Mouse (Mus musculus) frontal cortex, postnatal 25 days (tissue): Measurements from ENCODE around the gene Abcb8.

Source experiments
- DNase-seq, 2 experiments: peaks; one replicate each; pipeline ENCODE4 v3.0.0; 2022; ENCODE audit warnings: low spot score in 2 of 2

Abcb8 gene

GRCm38 (mm10) chr5:24425421-24426036 lies 32.1 kb downstream of the Abcb8 start:
- DNase-seq, result no peak

- DNase-seq, result no peak
Measured at GRCm38 (mm10) chr5:24426037-24426432, 32.6 kb downstream of the Abcb8 start.

DNA sequence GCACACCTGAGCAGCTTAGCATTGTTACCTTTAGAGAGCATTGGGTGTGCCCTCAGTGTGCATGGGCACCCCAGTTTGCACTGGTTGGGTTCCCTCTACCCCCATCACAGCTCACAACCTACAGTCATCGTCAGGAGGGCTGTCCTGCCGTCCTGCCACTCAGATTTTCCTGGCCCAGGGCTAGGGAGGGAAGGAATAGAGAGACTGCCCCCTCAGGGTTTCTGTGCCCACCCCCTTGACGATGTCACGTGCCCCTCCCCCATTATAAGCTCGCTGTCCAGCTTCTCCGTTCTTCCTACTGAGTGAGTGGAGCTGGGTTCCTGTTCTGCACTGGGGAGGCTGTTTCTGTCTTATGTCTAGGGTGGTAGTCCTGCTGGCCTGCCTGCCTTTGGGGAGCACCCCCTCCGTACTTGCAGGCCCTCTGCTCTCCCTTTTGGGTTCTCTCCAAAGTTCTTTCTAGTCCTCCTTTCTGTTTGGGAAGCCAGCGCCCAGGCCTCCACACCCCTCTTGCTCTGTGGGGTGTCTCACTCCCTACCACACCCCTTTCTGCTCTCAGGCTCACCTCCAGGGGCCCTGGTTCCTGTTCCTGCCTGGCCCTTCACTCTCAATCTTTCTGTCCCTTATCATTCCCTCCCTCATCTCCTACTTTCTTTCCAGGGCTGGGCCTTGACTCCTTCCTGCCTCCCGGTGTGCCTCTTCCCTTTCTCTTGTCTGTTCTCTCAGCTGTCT lies 33.3 kb downstream of the Abcb8 start:
- no peak for DNase-seq

- DNase-seq, result no peak
Measured at GRCm38 (mm10) chr5:24427285-24427633, 33.8 kb downstream of the Abcb8 start.

DNA sequence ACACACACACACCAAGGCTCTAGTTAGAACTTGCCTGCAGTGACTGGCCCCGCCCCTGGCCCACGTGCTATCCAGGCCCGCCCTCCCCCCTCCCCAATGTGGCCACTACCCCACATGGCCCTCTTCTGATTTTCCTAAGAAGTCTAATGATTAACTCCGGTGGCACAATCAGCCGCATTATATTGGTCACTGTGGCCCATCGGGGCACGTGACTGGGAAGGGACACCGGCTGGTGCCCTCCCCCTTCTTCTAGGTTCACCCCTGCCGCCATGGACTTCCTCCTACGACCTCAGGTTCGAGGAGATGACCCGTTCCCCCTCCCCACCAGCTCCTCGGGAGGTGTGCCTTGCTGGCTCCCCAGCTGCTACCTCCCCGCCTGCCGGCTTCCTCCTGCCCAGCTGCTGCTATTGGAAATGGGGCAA lies 34.5 kb downstream of the Abcb8 start:
- DNase-seq, result no peak

- no peak for DNase-seq
Measured at GRCm38 (mm10) chr5:24428596-24428995, 35.1 kb downstream of the Abcb8 start.

DNA sequence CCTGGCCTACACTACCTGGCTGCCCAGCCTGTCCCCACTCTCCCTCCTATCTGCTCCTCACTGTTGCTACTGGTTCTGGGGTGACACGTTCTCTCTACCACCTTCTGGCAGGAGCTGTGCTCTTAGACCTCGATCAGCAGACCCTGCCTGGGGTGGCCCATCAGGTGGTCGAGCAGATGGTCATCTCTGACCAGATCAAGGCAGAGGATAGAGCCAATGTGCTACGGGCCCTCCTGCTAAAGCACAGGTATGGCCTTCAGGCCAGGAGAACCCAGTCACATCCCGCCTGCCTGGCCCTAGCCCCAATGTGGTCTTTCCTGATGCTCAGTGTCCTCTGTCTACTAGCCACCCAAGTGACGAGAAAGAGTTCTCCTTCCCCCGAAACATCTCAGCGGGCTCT lies 40.5 kb downstream of the Abcb8 start:
- no peak for DNase-seq

- DNase-seq, result no peak
Measured at GRCm38 (mm10) chr5:24441187-24441586, 47.7 kb downstream of the Abcb8 start.

DNA sequence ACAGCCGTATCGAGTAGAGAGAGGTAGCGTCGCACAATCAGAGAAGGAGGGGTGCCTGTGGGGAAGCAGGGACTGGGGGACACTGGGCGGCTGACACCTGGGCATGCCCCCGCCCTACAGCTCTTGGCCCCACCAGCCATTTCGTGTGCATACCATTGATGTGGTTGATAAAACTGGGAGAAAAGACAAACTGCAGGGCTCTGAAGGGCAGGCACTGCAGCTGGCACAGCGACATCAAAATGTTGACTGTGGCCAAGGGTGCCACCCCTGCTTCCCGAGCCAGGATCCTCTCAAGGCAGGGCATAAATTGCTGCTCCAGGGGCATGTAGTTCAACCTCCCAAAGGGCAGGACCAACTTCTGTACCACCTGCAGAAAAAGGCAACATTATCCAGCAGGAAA lies 48.6 kb downstream of the Abcb8 start:
- DNase-seq, result no peak

GRCm38 (mm10) chr5:24443204-24443603 lies 49.7 kb downstream of the Abcb8 start:
- DNase-seq, result no peak

DNA sequence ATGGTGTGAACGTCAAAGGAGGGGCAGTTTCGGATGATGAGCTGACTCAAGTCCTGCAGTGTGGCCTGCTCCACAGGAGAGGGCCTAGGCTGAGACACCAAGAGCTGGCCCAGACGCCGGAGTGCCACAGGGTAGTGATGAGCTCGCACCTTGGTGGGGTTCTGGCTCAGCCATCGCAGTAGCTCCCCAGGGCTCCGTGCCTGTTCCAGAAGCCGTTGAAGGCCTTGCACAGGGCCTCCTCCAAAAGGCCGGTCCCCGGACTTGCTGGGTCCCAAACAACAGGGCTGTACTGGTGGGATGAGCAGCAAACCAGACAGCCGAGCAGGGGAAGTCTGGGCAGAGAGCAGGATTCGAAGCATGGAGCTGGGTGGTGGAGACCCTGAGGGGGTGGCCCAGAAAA lies 50.5 kb downstream of the Abcb8 start:
- DNase-seq, result no peak

GRCm38 (mm10) chr5:24444746-24445427 lies 51.4 kb downstream of the Abcb8 start, which contains the start of gene Fastk:
Gene Fastk (minus strand): TSS chr5:24445287.
- peak; percentile 85 to 89 for DNase-seq

DNA sequence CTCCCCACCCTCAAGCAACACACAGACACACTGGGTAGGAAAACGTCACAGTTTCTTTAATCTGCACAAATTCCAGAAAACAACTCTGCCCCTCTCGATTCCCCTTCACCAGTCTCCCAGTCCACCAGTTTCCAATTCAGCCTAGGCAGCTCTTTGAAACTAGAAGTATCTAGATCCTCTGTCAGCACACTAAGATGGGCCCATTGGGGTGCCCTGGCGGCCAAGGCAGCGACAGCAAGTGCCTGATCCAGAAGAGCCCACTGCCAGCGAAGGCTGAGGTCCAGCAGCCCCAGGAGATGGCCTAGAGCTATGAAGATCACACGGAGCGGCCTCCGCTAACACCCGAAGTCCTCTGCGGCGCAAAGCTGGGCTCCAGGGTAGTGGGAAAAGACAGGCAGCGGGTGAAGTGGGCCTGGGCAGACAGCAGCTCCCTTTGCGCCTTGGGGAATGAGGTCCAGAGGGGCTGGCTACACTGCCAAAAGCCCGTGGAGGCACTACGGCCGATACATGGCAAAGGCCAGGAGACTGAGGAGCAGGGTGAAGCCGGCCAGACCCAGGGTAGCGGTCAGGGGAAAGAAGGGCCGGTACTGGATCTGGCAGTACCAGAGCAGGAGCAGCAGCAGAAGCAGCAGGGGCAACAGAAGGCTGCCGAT lies 52.1 kb downstream of the Abcb8 start:
- DNase-seq, result no peak

- no peak for DNase-seq
Measured at GRCm38 (mm10) chr5:24446630-24447029, 53.2 kb downstream of the Abcb8 start.

DNA sequence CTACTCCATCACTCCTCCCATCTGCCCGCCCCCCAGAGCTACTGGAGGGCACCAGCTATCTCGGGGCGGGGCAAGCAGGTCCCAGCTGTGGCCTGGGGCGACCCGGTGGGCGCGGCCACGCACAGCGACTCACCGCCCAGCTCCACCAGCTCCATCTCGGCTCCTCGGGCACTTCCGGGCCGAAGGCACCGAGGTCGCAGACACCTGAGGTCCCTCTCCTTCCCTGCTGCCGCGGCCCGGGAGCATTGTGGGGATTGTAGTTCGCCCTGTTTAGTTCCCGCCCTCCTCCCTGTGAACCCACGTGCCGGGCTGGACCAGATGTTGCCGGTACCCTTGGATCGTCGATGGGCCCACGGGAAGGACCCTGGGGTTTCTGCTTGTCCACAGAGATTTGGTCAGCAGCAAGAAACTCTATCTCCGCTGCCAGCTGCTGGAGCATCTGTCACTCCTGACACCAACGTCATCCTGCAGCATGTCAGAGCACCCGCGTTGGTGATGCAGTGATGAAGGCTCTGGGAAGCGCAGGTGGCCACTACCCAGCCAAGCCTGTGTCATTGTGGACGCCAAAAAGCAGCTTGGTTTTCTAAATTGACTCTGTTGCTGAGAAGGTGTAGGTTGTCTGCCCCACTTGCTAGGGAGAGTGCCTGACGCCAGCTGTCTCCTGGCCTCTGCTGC lies 54.3 kb downstream of the Abcb8 start, which contains the start of gene Tmub1:
TSS of gene Tmub1 (minus strand) at position 231 of the 675 bp plus-strand sequence.
- peak; percentile 70 to 76 for DNase-seq

DNA sequence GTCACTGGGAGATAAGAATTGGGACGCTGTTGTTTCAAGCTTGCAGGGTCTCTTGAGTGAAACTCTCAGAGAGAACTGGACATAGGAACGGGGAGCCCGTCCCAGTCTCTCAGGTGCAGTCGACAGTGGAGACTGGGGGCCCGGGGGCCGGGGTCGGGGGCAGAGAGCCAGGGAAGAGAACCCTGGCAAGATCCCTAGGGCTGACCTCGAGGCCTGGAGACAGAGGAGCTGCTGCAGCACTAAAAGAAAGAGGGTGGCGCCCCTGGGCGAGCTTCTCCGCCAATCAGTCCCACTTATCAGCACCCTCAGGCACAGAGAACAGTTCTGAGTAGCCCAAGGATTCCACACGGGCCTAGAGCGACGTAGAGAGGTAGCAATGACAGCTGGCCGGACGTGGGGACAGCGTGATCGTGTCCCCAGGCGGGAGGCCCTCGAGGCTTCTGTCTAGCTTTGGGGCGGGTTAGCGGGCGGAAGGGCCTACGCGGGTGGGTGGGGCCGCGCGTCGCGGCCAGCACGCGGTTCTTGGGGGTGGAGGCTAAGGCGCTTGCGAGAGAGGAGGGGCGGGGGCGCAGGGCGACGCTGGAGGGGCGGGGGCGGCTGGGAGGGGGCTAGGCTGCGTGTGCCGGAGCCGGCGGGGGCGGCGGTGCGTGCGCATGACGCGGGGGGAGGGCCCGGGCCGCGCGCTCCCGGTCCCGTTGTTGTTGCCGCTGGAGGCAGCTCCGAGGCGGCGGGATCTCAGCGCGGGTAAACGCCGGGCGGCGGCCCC lies 58.0 kb downstream of the Abcb8 start:
- peak; percentile 66 to 74 for DNase-seq

- no peak for DNase-seq
Measured at GRCm38 (mm10) chr5:24452030-24452690, 58.7 kb downstream of the Abcb8 start, which contains the start of gene Agap3. Gene Agap3 (plus strand): TSS chr5:24452177.

DNA sequence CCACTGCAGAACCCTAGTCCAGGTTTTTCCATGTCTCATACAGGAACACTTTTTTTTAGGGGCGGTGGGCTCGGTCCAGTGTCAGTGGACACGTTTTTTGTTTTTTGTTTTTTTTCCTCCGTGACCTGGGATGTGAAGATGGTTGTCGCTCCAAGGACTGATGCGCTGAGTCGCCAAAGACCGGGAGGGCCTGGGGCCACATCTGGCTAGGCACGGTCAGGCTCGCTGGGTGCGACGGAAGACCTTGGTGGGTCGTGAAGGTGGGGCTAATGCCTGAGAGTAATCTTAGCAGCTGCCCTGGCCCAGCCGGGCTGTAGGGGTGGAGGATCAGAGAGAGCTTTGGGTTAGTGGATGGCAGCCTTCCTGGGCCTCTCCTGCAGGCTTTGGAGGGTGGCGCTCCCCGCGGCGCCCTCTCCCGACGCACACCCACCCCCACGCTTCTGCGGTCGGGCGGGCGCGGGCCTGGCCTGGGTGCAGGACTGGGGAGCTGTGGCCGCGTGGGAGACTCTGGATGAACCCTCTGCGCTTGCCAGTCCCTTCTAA lies 59.3 kb downstream of the Abcb8 start:
- DNase-seq, result peak in 1 of 2 experiments; percentile 34

- DNase-seq, result no peak
Measured at GRCm38 (mm10) chr5:24453283-24453984, 60.0 kb downstream of the Abcb8 start.

DNA sequence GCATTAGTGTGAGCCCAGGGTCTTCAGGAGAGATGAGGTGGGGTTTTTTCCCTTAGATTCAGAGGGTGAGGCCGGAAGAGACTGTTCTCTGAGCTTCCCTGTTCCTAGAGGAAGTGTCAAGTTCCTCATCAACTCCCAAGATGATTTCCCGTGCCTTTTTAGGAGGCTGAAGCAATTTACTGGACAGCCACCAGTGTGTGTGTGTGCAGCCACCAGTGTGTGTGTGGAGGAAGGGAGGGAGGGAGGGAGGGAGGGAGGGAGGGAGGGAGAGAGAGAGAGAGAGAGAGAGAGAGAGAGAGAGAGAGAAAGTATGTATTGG lies 60.5 kb downstream of the Abcb8 start:
- DNase-seq, result no peak
